Mouse (Mus musculus) midbrain, embryonic 11.5 days (tissue): ENCODE measurements at regions not wholly inside any gene's neighbourhood (a gene's known extent, or its start where the extent isn't known, plus 50 kb on each side); places are given as distances from the start of the nearest gene placed in this dataset.

ENCODE experiments used
- ATAC-seq: fragments of 200-750 bp; cut with Nextera tagmentation; 2 replicates; pipeline ENCODE4 v1.8.0; 2017; ENCODE audit warnings: moderate TSS enrichment, moderate library complexity; ENCODE audit not compliant: low FRiP score
- DNase-seq: peaks from one replicate; pipeline ENCODE4 v3.0.0; 2015; ENCODE audit warnings: low spot score; ENCODE audit errors: missing footprints
- H3K27ac ChIP-seq: fragments of 300-500 bp; sonication (generic); 2 replicates; pipeline ENCODE4 v1.5.1; 2014; ENCODE audit warnings: low read depth, low read length
- H3K27me3 ChIP-seq: fragments of 300-500 bp; sonication (generic); 2 replicates; pipeline ENCODE4 v1.6.1; 2014; ENCODE audit warnings: mild to moderate bottlenecking, low read length, moderate library complexity, mixed read lengths; ENCODE audit not compliant: control insufficient read depth, insufficient read depth
- H3K36me3 ChIP-seq: fragments of 300-500 bp; sonication (generic); 2 replicates; pipeline ENCODE4 v1.6.1; 2014; ENCODE audit warnings: mild to moderate bottlenecking, low read length, moderate library complexity, mixed read lengths; ENCODE audit not compliant: control insufficient read depth, insufficient read depth
- H3K4me1 ChIP-seq: fragments of 300-500 bp; sonication (generic); 2 replicates; pipeline ENCODE4 v1.6.1; 2014; ENCODE audit warnings: low read length; ENCODE audit not compliant: control insufficient read depth, insufficient read depth
- H3K4me2 ChIP-seq: fragments of 300-500 bp; sonication (generic); 2 replicates; pipeline ENCODE4 v1.6.1; 2014; ENCODE audit warnings: mild to moderate bottlenecking, moderate library complexity
- H3K4me3 ChIP-seq: fragments of 300-500 bp; sonication (generic); 2 replicates; pipeline ENCODE4 v1.5.1; 2014; ENCODE audit warnings: low read depth, low read length
- H3K9ac ChIP-seq: fragments of 300-500 bp; sonication (generic); 2 replicates; pipeline ENCODE4 v1.6.1; 2014; ENCODE audit warnings: low read length
- H3K9me3 ChIP-seq: fragments of 300-500 bp; sonication (generic); 2 replicates; pipeline ENCODE4 v1.6.1; 2016; ENCODE audit warnings: low read length; ENCODE audit not compliant: control insufficient read depth
- WGBS: fragments of 180-500 bp; shearing (Covaris S2); extraction: QIAGEN DNeasy Blood & Tissue Kit; methylation state at CpG from one replicate; pipeline ENCODE4 v1.1.7; 2014; 5-methylcytosine and 5-hydroxymethylcytosine counted together

GRCm38 (mm10) chr1:179866056-179866772, 62.7 kb upstream of the Ahctf1 start:
- no peak for ATAC-seq
- H3K27ac ChIP-seq, result no peak overlapping the region

GRCm38 (mm10) chr1:179865561-179865960, 62.1 kb upstream of the Ahctf1 start:
- no peaks in the 10 kb centered on the region for H3K27me3 ChIP-seq
- peak; percentile 61 for DNase-seq
- no peak overlapping the region for H3K4me2 ChIP-seq
- H3K4me1 ChIP-seq, result no peaks in the 10 kb centered on the region
- 70% methylated on average over 11 of the region's 11 CpGs for WGBS
- H3K36me3 ChIP-seq, result no peaks in the 10 kb centered on the region
- no peak overlapping the region for H3K4me3 ChIP-seq
- H3K9ac ChIP-seq, result no peak overlapping the region
- H3K9me3 ChIP-seq, result no peaks in the 10 kb centered on the region
- ATAC-seq, result no peak
- no peak overlapping the region for H3K27ac ChIP-seq

More at GRCm38 (mm10) chr1:179866056-179866772, 62.7 kb upstream of the Ahctf1 start:
- H3K9ac ChIP-seq, result no peak overlapping the region
- 84% methylated on average over 16 of the region's 16 CpGs for WGBS
- H3K4me3 ChIP-seq, result no peak overlapping the region
- no peaks in the 10 kb centered on the region for H3K36me3 ChIP-seq
- H3K4me2 ChIP-seq, result no peak overlapping the region
- peak; percentile 60 for DNase-seq
- no peaks in the 10 kb centered on the region for H3K9me3 ChIP-seq
- no peaks in the 10 kb centered on the region for H3K4me1 ChIP-seq
- no peaks in the 10 kb centered on the region for H3K27me3 ChIP-seq

- 87% methylated on average over 5 of the region's 5 CpGs for WGBS
These were observed 61.2 kb upstream of the Ahctf1 start for GRCm38 (mm10) chr1:179864537-179865226.

GRCm38 (mm10) chr1:179863420-179863819, 59.9 kb upstream of the Ahctf1 start:
- no peak overlapping the region for H3K27ac ChIP-seq
- H3K36me3 ChIP-seq, result no peaks in the 10 kb centered on the region
- no peaks in the 10 kb centered on the region for H3K4me1 ChIP-seq
- H3K9me3 ChIP-seq, result no peaks in the 10 kb centered on the region
- WGBS, result 69% methylated on average over 4 of the region's 4 CpGs
- ATAC-seq (no peak), DNase-seq (peak; percentile 70)
- no peaks in the 10 kb centered on the region for H3K27me3 ChIP-seq
- H3K4me3 ChIP-seq, result no peak overlapping the region
- H3K9ac ChIP-seq, result no peak overlapping the region
- H3K4me2 ChIP-seq, result no peak overlapping the region

More at GRCm38 (mm10) chr1:179864537-179865226, 61.2 kb upstream of the Ahctf1 start:
- Histone ChIP-seq H3K4me3 (no peak overlapping the region), H3K9me3 (no peaks in the 10 kb centered on the region), H3K4me1 (no peaks in the 10 kb centered on the region), H3K27ac (no peak overlapping the region), H3K4me2 (no peak overlapping the region), H3K27me3 (no peaks in the 10 kb centered on the region), H3K36me3 (no peaks in the 10 kb centered on the region), H3K9ac (no peak overlapping the region)
- ATAC-seq (no peak), DNase-seq (peak; percentile 37)

DNA sequence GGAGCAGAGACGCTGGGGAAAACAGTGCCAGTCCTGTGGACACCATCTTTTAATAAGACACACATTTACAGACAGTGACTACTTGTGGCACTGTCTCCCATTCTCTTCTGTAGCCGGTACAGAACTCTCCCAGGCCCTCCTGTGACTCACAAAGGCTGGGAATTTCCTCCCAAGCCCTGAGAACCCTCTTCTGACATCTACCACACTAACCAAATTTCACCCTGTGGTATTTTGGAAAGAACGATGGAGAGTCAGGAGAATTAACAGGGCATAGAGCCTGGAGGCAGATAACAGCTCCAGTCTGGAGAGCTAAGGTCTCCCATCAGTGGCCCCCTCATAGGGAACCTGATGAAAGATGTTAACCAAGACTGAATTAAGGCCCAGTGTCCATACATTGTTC, 59.5 kb upstream of the Ahctf1 start:
- no peaks in the 10 kb centered on the region for H3K27me3 ChIP-seq
- H3K27ac ChIP-seq, result no peak overlapping the region
- H3K4me2 ChIP-seq, result no peak overlapping the region
- H3K9me3 ChIP-seq, result no peaks in the 10 kb centered on the region
- no peaks in the 10 kb centered on the region for H3K36me3 ChIP-seq
- H3K9ac ChIP-seq, result no peak overlapping the region
- H3K4me1 ChIP-seq, result no peaks in the 10 kb centered on the region
- no peak overlapping the region for H3K4me3 ChIP-seq
- ATAC-seq, result no peak
- peak; percentile 75 for DNase-seq
- 80% methylated on average over 3 of the region's 3 CpGs for WGBS

GRCm38 (mm10) chr1:179861776-179862175, 58.3 kb upstream of the Ahctf1 start:
- 87% methylated on average over 3 of the region's 3 CpGs for WGBS
- ATAC-seq (no peak), DNase-seq (peak; percentile 61)
- Histone ChIP-seq H3K9ac (no peak overlapping the region), H3K4me1 (no peaks in the 10 kb centered on the region), H3K4me2 (no peak overlapping the region), H3K9me3 (no peaks in the 10 kb centered on the region), H3K27ac (no peak overlapping the region), H3K36me3 (no peaks in the 10 kb centered on the region), H3K4me3 (no peak overlapping the region), H3K27me3 (no peaks in the 10 kb centered on the region)

DNA sequence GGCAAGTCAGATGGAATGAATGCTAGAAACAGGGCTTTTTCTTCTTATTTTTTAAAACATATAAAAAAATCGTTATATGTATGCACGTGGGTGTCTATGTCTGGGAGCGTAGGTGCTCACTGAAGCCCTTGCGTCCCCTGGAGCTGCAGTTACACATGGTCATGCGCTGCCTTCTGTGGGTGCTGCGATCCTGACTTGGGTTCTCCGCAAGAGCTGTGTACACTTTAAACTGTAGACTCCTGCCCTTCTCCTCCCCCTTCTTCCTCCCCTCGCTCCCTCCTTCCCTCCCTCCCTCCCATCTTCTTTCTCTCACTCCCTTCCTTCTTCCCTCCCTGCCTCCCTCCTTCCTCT, 56.0 kb upstream of the Ahctf1 start:
- Histone ChIP-seq H3K27me3 (no peaks in the 10 kb centered on the region), H3K4me2 (no peak overlapping the region), H3K4me1 (no peaks in the 10 kb centered on the region), H3K4me3 (no peak overlapping the region), H3K9ac (no peak overlapping the region), H3K36me3 (no peaks in the 10 kb centered on the region), H3K27ac (no peak overlapping the region), H3K9me3 (no peaks in the 10 kb centered on the region)
- 78% methylated on average over 8 of the region's 8 CpGs for WGBS
- no peak for ATAC-seq
- no peak for DNase-seq

- no peaks in the 10 kb centered on the region for H3K4me1 ChIP-seq
- no peaks in the 10 kb centered on the region for H3K9me3 ChIP-seq
- ATAC-seq (peak; percentile 73), DNase-seq (peak; percentile 94)
- H3K36me3 ChIP-seq, result no peaks in the 10 kb centered on the region
- H3K27me3 ChIP-seq, result no peaks in the 10 kb centered on the region
- no peak overlapping the region for H3K4me3 ChIP-seq
- H3K27ac ChIP-seq, result no peak overlapping the region
- H3K9ac ChIP-seq, result no peak overlapping the region
- WGBS, result 51% methylated on average over 14 of the region's 14 CpGs
- no peak overlapping the region for H3K4me2 ChIP-seq
These were observed 55.5 kb upstream of the Ahctf1 start for GRCm38 (mm10) chr1:179858780-179859551.
